In genomic region chr12:35674487-35674886, GRCm38 (mm10) we compare ENCODE assay signal across 8 mouse cellular contexts.
DNase-seq lines count a peak whose midpoint lies in the region; ATAC-seq lines count a peak whose summit lies in the region.

No protein-coding gene starts in this region.

- ATAC-seq in cerebellum, adult (ENCODE audit: insufficient number of reproducible peaks, low FRiP score, low TSS enrichment) = no peak
- no peak for ATAC-seq in monocyte, adult 5-6 weeks (replicated peaks; ENCODE audit: insufficient number of reproducible peaks, low FRiP score, low TSS enrichment, poor library complexity, severe bottlenecking)

- peak; percentile 3 to 17 for DNase-seq in cerebellum, postnatal 14 days
- peak; percentile 42 for DNase-seq in urinary bladder, postnatal 25 days (ENCODE audit: low spot score)
- DNase-seq in urinary bladder, postnatal 4 days (ENCODE audit: low spot score in 2 of 2) = no peak
- DNase-seq in frontal cortex, adult 2 months (ENCODE audit: extremely low spot score in 1 of 2, low spot score in 1 of 2) = peak; percentile 1 to 52
- DNase-seq in layer of hippocampus, postnatal 10 days (ENCODE audit: low spot score in 2 of 2) = peak; percentile 46 to 49
- peak; percentile 15 for DNase-seq in retina, adult 2 months (ENCODE audit: low read depth, low spot score)

Comparison
In these comparisons a context has a peak if more than half of its experiments do, and no peak if none do; other contexts are left out.
1. DNase-seq: peak in cerebellum, postnatal 14 days (2 of 2), urinary bladder, postnatal 25 days (single experiment), frontal cortex, adult 2 months (2 of 2), layer of hippocampus, postnatal 10 days (2 of 2) and retina, adult 2 months (single experiment); none in urinary bladder, postnatal 4 days (0 of 2).